Mouse (Mus musculus): ENCODE measurements around the gene Bcl10.

DNA sequence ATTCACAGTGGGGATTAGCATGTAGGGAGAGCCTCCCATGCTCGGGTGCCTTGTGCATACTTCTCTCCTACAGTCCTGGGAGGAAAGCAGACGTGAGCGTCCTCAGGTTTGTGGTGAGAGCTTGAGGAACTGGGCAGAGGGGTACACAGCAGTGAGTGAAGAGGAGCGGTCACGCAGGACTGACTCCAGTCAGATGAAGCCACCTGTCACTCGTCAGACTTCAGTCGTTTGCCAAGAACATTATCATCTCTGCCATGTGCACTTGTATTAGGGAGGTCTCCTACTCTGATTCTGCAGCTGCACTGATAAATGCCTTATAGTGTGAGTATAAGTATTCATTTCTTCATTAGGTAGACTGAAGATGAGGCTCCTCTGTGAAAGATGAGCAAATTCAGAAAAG, 21.7 kb downstream of the Bcl10 start:
- TF ChIP-seq CTCF (IDR thresholded peaks at IDR 0.05; ENCODE audit: control insufficient read depth, insufficient read depth, low read length), result no peak
- TF ChIP-seq POLR2A (IDR thresholded peaks at IDR 0.05; ENCODE audit: borderline replicate concordance, control insufficient read depth, low read depth, low read length), result no peak
